Mouse (Mus musculus) hindbrain, postnatal 0 days (tissue): ENCODE measurements around the gene Med19. TPM values are rescaled to one million over a fixed set of nuclear protein-coding genes. Genes with fewer than 3 reads are reported as not detected.

ENCODE experiments used
- ATAC-seq: fragments of 200-750 bp; cut with Nextera tagmentation; 2 replicates; pipeline ENCODE4 v1.8.0; 2017; ENCODE audit warnings: mild to moderate bottlenecking, moderate TSS enrichment, moderate library complexity
- DNase-seq: peaks from one replicate; pipeline ENCODE4 v3.0.0-alpha.2; 2015; ENCODE audit warnings: low spot score
- H3K27ac ChIP-seq: fragments of 300-500 bp; sonication (generic); 2 replicates; pipeline ENCODE4 v1.5.1; 2014; ENCODE audit warnings: mild to moderate bottlenecking
- H3K27me3 ChIP-seq: fragments of 300-500 bp; sonication (generic); 2 replicates; pipeline ENCODE4 v1.6.1; 2014; ENCODE audit warnings: low read length, mixed read lengths; ENCODE audit not compliant: insufficient read depth
- H3K36me3 ChIP-seq: fragments of 300-500 bp; sonication (generic); 2 replicates; pipeline ENCODE4 v1.6.1; 2014; ENCODE audit warnings: low read length, mixed read lengths; ENCODE audit not compliant: insufficient read depth
- H3K4me1 ChIP-seq: fragments of 300-500 bp; sonication (generic); 2 replicates; pipeline ENCODE4 v1.6.1; 2014; ENCODE audit warnings: antibody characterized with exemption, low read length, mixed read lengths; ENCODE audit not compliant: insufficient read depth
- H3K4me2 ChIP-seq: fragments of 300-500 bp; sonication (generic); 2 replicates; pipeline ENCODE4 v1.6.1; 2014; ENCODE audit warnings: low read depth, mild to moderate bottlenecking, low read length, moderate library complexity, mixed read lengths
- H3K4me3 ChIP-seq: fragments of 300-500 bp; sonication (generic); 2 replicates; pipeline ENCODE4 v1.5.1; 2014; ENCODE audit warnings: low read length
- H3K9ac ChIP-seq: fragments of 300-500 bp; sonication (generic); replicated peaks from 2 replicates; pipeline ENCODE4 v1.6.1; 2014; ENCODE audit warnings: mild to moderate bottlenecking, low read length, moderate library complexity, mixed read lengths
- H3K9me3 ChIP-seq: fragments of 300-500 bp; sonication (generic); 2 replicates; pipeline ENCODE4 v1.6.1; 2016; ENCODE audit warnings: low read length, mixed read lengths
- CTCF ChIP-seq: IDR thresholded peaks from 2 replicates; pipeline ENCODE4 v1.5.1; 2016; ENCODE audit warnings: antibody characterized with exemption, control low read depth, low read depth
- WGBS: fragments of 180-500 bp; shearing (Covaris S2); extraction: QIAGEN DNeasy Blood & Tissue Kit; methylation state at CpG from one replicate; pipeline ENCODE4 v1.1.7; 2014; 5-methylcytosine and 5-hydroxymethylcytosine counted together
- polyA plus RNA-seq: library from polyadenylated mRNA; unstranded; fragments of >200 nt; fragmentation: Nextera tagmentation; extraction: Ambion mirVana; gene quantifications from 2 replicates; pipeline ENCODE4 v1.2.1, GENCODE M21; 2015
- total RNA-seq: library from RNA; depleted of rRNA; stranded (reverse); fragments of >200 nt; gene quantifications from 2 replicates; pipeline ENCODE4 v1.2.3, GENCODE M21; 2014

Med19 gene
- total and polyA plus RNA-seq, 2 experiments from 2014 or later, result 31.6 to 47.4 TPM

DNA sequence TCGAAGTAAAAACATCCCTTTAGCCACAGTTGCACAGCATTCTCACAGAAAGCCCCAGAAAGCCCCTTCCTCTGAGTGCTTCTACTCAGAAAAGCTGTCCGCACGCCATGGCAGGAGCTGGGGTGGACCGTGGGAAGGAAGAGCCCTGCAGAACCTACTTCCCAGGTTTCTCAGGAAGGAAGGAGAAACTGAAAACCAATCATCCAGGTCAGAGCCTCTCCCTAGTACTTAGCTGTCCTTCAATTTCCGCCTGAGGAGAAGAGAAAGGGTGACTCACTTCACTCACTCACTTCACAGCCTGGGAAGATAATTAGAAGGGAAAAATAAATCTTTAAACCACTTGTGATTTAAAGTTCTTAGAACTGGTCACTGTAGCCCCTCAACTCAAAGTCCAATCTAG, 26.1 kb downstream of the Med19 start:
- ATAC-seq, result no peak
- Histone ChIP-seq H3K9me3 (no peaks in the 10 kb centered on the region), H3K9ac (no peak overlapping the region), H3K36me3 (peaks cover 11% of the 10 kb centered on the region), H3K4me3 (no peak overlapping the region), H3K27me3 (no peaks in the 10 kb centered on the region), H3K4me2 (no peak overlapping the region), H3K27ac (no peak overlapping the region), H3K4me1 (no peaks in the 10 kb centered on the region)
- WGBS, result 87% methylated on average over 5 of the region's 5 CpGs
- DNase-seq, result no peak
- TF ChIP-seq CTCF, result no peak

DNA sequence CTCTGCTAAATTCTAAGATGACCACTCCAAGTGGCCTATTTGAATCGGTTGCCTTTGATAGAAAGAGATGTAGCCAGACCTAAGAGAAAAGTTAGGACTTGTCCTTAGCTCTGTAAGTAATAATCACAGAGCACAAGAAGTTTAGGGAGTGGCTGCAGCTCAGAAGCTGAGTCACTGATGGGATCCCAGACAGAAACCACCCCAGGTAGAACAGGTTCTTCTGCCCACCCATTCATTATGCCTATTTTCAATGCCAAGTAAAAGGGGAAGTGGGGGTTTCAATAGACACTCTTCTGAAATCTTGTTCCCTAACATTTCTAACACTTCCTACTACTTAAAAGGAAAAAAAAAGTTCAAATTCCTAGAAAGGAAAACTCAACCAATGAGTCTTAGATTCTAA, 27.1 kb downstream of the Med19 start:
- Histone ChIP-seq H3K9ac (no peak overlapping the region), H3K4me2 (no peak overlapping the region), H3K36me3 (peaks cover 15% of the 10 kb centered on the region), H3K27me3 (no peaks in the 10 kb centered on the region), H3K4me1 (no peaks in the 10 kb centered on the region), H3K4me3 (no peak overlapping the region), H3K9me3 (no peaks in the 10 kb centered on the region), H3K27ac (no peak overlapping the region)
- WGBS, result 89% methylated on average over 1 of the region's 1 CpGs
- ATAC-seq (no peak), DNase-seq (no peak)
- TF ChIP-seq CTCF, result no peak

DNA sequence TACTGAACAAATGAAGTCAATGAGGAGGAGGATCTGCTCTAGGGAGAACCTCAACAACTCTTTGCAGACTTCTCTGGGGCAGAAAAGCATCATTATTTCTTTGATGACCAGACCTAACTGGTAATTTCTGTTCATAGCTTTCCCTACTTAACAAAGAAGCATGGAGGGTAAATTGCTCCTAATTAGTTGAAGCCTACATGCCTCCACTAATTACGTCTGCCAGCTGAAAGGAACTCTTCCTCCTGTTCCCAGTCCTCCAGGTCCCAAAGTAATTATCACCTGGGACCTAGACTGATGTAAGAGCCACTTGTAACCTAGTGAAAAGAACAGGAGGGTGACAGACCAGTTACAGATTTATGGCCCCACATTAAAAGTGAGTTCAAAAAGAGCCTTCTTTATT, 29.3 kb downstream of the Med19 start:
- no peak overlapping the region for H3K9ac ChIP-seq
- 51% methylated on average over 1 of the region's 1 CpGs for WGBS
- DNase-seq (no peak), ATAC-seq (no peak)
- H3K27me3 ChIP-seq, result no peaks in the 10 kb centered on the region
- no peak for TF ChIP-seq CTCF
- no peak overlapping the region for H3K4me3 ChIP-seq
- H3K4me1 ChIP-seq, result no peaks in the 10 kb centered on the region
- H3K36me3 ChIP-seq, result peaks cover 21% of the 10 kb centered on the region
- no peak overlapping the region for H3K27ac ChIP-seq
- no peaks in the 10 kb centered on the region for H3K9me3 ChIP-seq
- H3K4me2 ChIP-seq, result no peak overlapping the region

DNA sequence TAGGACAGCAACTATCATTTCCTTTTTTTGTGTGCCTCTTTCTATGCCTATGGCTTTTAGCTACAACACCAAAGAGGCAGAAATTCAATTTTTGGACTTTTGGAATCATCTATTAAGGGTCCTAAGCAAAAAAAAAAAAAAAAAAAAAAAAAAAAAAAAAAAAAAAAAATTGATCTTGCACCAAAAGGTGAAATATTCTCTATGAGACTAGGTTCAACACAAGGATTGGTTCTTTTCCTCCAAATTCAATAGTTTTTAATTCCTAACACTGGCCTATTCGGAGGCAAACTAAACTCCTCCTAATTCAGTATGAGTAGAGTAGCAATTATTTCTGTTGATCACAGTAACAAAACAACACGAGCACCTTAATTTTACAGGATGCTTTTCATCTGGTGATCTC, 33.7 kb downstream of the Med19 start:
- 0 out of 2 replicates have a peak, but pooled peaks cover 6% of the 10 kb centered on the region for H3K4me1 ChIP-seq
- H3K9me3 ChIP-seq, result no peaks in the 10 kb centered on the region
- no peak overlapping the region for H3K4me3 ChIP-seq
- 90% methylated on average over 2 of the region's 2 CpGs for WGBS
- H3K27ac ChIP-seq, result no peak overlapping the region
- H3K9ac ChIP-seq, result no peak overlapping the region
- H3K27me3 ChIP-seq, result no peaks in the 10 kb centered on the region
- ATAC-seq, result no peak
- no peak for TF ChIP-seq CTCF
- H3K36me3 ChIP-seq, result peaks cover 21% of the 10 kb centered on the region
- no peak overlapping the region for H3K4me2 ChIP-seq
- no peak for DNase-seq

DNA sequence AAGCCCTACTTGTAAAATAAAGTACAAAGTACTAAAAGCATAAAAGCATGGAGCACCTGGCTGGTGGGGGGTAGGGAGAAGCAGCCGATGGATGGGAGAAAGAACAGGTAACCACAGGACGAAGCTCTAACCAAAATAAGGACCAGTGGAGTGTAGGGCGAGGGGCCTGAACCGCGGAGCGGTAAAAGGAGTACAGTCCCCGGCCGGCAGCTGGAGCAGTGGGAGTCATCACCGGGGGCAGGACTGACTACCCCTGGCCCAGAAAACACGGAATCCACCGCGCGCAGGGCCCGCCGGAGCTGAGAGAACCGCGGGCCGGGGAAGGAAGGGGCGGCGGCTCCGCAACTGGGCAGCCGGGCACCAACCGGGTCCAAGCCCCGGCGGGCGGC, 36.2 kb downstream of the Med19 start:
- Histone ChIP-seq H3K4me3 (peak overlapping the region; percentile 97), H3K9ac (peak overlapping the region; percentile 95), H3K4me1 (0 out of 2 replicates have a peak, but pooled peaks cover 6% of the 10 kb centered on the region), H3K36me3 (peaks cover 10% of the 10 kb centered on the region; the same call in 1 of the 2 replicates), H3K9me3 (no peaks in the 10 kb centered on the region), H3K27me3 (no peaks in the 10 kb centered on the region), H3K4me2 (peak overlapping the region; percentile 94), H3K27ac (peak overlapping the region; percentile 97)
- no peak for DNase-seq
- TF ChIP-seq CTCF, result no peak
- no peak for ATAC-seq
- WGBS, result 1% methylated on average over 13 of the region's 26 CpGs

DNA sequence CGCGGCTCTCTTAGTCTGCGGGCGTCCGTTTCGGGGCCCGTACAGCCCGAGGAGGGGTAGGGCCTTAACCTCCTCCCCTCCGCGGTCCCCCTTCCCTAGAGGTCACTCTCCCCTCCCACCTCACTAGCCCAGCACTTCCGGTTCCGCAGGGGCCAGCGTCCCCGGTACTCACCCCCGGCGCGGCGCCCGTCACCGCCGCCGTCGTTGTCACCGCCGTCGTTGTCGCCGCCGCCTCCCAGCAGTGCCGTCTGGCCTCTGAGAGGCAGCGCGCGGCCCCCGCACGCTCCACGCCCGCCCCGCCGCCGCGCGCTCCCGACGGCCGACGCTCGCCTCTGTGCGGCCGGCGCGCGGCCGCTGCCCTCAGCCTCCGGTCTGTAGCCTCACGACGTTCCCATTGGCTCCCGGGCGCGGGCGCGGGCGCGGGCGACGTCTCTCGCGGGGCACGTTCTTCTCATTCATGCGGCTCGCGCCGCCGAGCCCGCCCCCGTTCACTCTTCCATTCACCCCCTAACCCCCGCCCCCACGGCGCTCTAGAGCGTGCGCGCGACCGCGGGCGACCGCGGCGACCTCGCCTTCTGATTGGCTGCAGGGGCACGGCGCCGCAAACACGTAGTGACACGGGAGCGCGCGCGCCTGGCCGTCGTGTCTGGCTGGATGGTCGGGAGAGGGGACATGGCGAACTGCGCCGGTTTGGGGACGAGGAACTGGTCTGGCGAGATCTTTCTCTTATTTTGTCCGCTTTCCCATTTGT, 36.8 kb downstream of the Med19 start, which contains the start of gene Zdhhc5:
Gene Zdhhc5 (minus strand): TSS at position 370 of the 751 bp plus-strand sequence.
- Histone ChIP-seq H3K4me1 (0 out of 2 replicates have a peak, but pooled peaks cover 6% of the 10 kb centered on the region), H3K4me3 (peak within 1 kb of the TSS; percentile 97), H3K9ac (peak within 1 kb of the TSS; percentile 95), H3K36me3 (peaks cover 9% of the 10 kb centered on the region; the same call in 1 of the 2 replicates), H3K9me3 (no peaks in the 10 kb centered on the region), H3K27me3 (no peaks in the 10 kb centered on the region), H3K4me2 (peak within 1 kb of the TSS; percentile 94), H3K27ac (peak within 1 kb of the TSS; percentile 97)
- DNase-seq (peak; percentile 99), ATAC-seq (peak; percentile 95)
- under 1% methylated on average over 92 of the region's 107 CpGs for WGBS
- no peak for TF ChIP-seq CTCF
